Mouse (Mus musculus): Measurements from ENCODE around the gene Zfp346. TPM values are rescaled to one million over a fixed set of nuclear protein-coding genes. Genes with fewer than 3 reads are reported as not detected.

Gene Zfp346
- total RNA-seq, 2 experiments from 2014 or later: 44.3 to 54.4 TPM

GRCm38 (mm10) chr13:55140271-55140670 lies 35.2 kb downstream of the Zfp346 start:
- DNase-seq (ENCODE audit: low spot score in 2 of 2): no peak

GRCm38 (mm10) chr13:55152621-55153415 lies 47.7 kb downstream of the Zfp346 start, which contains the start of gene Fgfr4:
Fgfr4 (plus strand) TSS chr13:55152640.
- DNase-seq (ENCODE audit: low spot score in 2 of 2): peak; percentile 66 to 80

- DNase-seq (ENCODE audit: low spot score in 2 of 2): no peak
Measured at GRCm38 (mm10) chr13:55153951-55154350, 48.8 kb downstream of the Zfp346 start.

GRCm38 (mm10) chr13:55162365-55162764 lies 57.3 kb downstream of the Zfp346 start:
- no peak for DNase-seq (ENCODE audit: low spot score in 2 of 2)

- DNase-seq (ENCODE audit: low spot score in 2 of 2): no peak
Measured at GRCm38 (mm10) chr13:55163553-55163952, 58.4 kb downstream of the Zfp346 start.

- DNase-seq (ENCODE audit: low spot score in 2 of 2): no peak
Measured at GRCm38 (mm10) chr13:55165831-55166339, 60.8 kb downstream of the Zfp346 start.

GRCm38 (mm10) chr13:55166806-55167725 lies 62.0 kb downstream of the Zfp346 start:
- DNase-seq (ENCODE audit: low spot score in 2 of 2): no peak

GRCm38 (mm10) chr13:55167798-55168197 lies 62.7 kb downstream of the Zfp346 start:
- DNase-seq (ENCODE audit: low spot score in 2 of 2): peak in 1 of 2 experiments; percentile 16

- peak in 1 of 2 experiments; percentile 10 for DNase-seq (ENCODE audit: low spot score in 2 of 2)
Measured at GRCm38 (mm10) chr13:55168255-55168654, 63.1 kb downstream of the Zfp346 start.

- DNase-seq (ENCODE audit: low spot score in 2 of 2): peak in 1 of 2 experiments; percentile 24
Measured at GRCm38 (mm10) chr13:55168958-55169369, 63.9 kb downstream of the Zfp346 start.

GRCm38 (mm10) chr13:55171517-55172335 lies 66.6 kb downstream of the Zfp346 start:
- DNase-seq (ENCODE audit: low spot score in 2 of 2): peak in 1 of 2 experiments; percentile 42

- DNase-seq (ENCODE audit: low spot score in 2 of 2): peak in 1 of 2 experiments; percentile 21
Measured at GRCm38 (mm10) chr13:55172336-55172770, 67.2 kb downstream of the Zfp346 start.

- DNase-seq (ENCODE audit: low spot score in 2 of 2): no peak
Measured at GRCm38 (mm10) chr13:55174347-55174746, 69.2 kb downstream of the Zfp346 start.

- DNase-seq (ENCODE audit: low spot score in 2 of 2): no peak
Measured at GRCm38 (mm10) chr13:55176265-55176664, 71.2 kb downstream of the Zfp346 start.

GRCm38 (mm10) chr13:55177903-55178496 lies 72.9 kb downstream of the Zfp346 start:
- DNase-seq (ENCODE audit: low spot score in 2 of 2): no peak

- peak; percentile 77 to 80 for DNase-seq (ENCODE audit: low spot score in 2 of 2)
Measured at GRCm38 (mm10) chr13:55178556-55178955, 73.4 kb downstream of the Zfp346 start.

GRCm38 (mm10) chr13:55179591-55179990 lies 74.5 kb downstream of the Zfp346 start:
- DNase-seq (ENCODE audit: low spot score in 2 of 2): no peak

GRCm38 (mm10) chr13:55181786-55182172 lies 76.7 kb downstream of the Zfp346 start:
- no peak for DNase-seq (ENCODE audit: low spot score in 2 of 2)

- peak; percentile 60 to 71 for DNase-seq (ENCODE audit: low spot score in 2 of 2)
Measured at GRCm38 (mm10) chr13:55182173-55182894, 77.2 kb downstream of the Zfp346 start.

All from adrenal gland, adult 18-20 months (tissue).